Mouse (Mus musculus) cerebellum, postnatal 36 days (tissue): ENCODE results near the gene Ablim1.
A peak's percentile ranks its signal among the peaks of the same experiment; 100 is the strongest.

Source experiments
- DNase-seq, 2 experiments: peaks; one replicate each; pipeline ENCODE4 v3.0.0; 2021 to 2022; ENCODE audit warnings: mixed read lengths in 2 of 2

The Ablim1 gene

GRCm38 (mm10) chr19:57095340-57095739 lies 219.4 kb downstream of the Ablim1 start:
- DNase-seq = no peak

DNA sequence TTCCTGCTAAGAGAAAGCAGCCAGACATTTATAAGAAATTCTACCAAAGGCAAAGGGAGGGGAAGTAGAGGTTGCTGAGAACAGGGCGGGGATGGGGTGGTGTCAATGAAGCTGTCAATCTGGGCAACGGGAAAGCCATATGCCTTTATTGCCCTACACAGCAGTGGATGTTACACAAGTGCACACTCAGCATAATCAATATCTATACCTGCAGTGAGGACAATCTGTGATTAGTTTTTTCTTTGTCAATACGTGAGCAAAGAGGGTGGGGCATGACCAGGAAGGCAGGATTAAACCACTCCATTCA lies 221.1 kb downstream of the Ablim1 start:
- DNase-seq = no peak

- no peak for DNase-seq
Measured at GRCm38 (mm10) chr19:57092958-57093697, 221.6 kb downstream of the Ablim1 start.

DNA sequence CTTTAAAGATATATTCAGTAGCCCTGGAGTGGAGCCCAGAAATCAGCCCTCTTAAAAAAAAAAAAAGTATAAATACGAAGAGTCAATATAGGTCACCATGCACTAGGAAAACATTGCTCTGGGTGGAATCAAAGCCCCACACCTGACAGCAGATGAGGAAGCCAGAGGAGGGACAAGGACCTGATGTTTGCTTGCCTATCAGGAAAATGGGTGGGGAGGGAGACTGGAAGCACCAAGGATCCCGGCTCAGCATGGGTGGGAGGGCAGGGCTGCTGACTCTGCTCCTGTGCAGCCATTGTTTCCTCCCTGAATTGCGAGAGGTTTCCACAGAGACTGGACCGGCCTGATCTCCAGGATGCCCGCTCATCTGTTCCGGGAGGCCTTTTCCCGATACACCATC lies 223.4 kb downstream of the Ablim1 start:
- DNase-seq = no peak

- DNase-seq = no peak
Measured at GRCm38 (mm10) chr19:57088804-57089369, 225.8 kb downstream of the Ablim1 start.

DNA sequence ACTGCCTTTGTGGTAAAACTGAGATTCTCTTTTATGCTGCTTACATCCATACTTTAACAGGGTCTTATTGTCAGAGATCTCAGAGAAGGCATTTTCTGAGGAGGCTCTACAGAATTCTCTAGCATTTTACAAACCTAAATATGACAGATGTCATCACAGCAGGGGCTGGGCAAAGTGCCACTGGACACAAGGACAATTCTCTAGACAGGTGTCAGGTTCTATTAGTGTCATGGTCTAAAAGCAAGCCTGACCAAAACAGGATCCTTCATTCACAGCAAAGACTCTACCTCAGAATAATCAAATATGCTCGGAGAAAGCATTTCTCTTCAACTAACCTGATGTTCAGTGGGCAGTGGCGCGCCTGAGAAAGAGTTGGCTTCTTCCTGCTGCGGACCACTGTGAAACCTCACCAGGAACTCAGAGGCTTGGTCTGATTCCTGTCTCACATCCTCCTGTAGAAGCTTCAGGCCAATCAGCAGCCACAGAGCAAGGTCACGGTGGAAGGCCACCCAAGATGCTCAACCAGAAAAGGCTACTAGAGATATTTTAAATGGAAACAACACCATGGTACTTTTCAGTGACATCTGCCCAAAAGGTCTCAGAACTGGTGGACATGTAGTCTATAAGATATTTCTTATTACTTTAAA lies 230.1 kb downstream of the Ablim1 start:
- DNase-seq = peak; percentile 99 to 100

GRCm38 (mm10) chr19:57083887-57084286 lies 230.8 kb downstream of the Ablim1 start:
- no peak for DNase-seq

DNA sequence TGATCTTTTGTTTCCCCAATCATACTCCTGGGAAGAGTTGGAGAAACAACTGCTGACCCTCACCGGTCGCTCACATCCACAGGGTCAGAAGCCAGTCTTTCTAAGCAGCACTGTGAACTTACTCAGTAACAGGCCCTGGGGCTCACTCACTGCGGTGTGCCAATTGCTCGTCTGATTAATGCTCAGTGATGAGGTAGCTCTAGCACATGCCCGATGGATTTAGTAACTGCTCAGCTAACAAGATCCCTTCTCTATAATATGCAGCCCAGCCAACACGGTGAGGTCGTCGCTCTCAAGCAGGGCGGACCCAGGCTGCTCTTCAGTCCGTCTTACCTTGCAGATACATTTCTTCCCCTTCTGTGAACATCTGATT lies 231.6 kb downstream of the Ablim1 start:
- DNase-seq = no peak

- no peak for DNase-seq
Measured at GRCm38 (mm10) chr19:57082454-57083182, 232.1 kb downstream of the Ablim1 start.

DNA sequence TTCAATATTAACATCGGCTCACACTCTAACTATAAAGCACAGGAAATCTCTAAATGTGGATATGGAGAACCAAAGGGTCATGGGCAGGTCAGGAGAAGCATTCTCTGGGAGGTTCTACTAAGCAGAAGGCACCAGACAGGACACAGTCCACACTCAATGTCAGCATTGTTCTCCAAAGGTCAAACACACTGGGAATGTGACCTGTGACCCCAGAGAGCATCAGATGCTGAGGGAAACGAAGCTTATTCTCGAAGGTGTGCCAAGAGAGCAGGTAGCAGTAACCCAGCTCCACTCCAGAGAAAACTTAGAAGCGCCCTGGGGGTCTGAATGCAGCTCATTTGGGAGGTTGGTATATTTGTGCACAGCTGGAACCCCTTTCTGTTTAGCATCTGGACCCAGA lies 233.2 kb downstream of the Ablim1 start:
- no peak for DNase-seq

GRCm38 (mm10) chr19:57079606-57079981 lies 235.1 kb downstream of the Ablim1 start:
- DNase-seq = no peak

- no peak for DNase-seq
Measured at GRCm38 (mm10) chr19:57078867-57079605, 235.7 kb downstream of the Ablim1 start.

GRCm38 (mm10) chr19:57077826-57078699 lies 236.7 kb downstream of the Ablim1 start:
- peak; percentile 39 to 65 for DNase-seq

GRCm38 (mm10) chr19:57073450-57073849 lies 241.3 kb downstream of the Ablim1 start:
- DNase-seq = no peak

DNA sequence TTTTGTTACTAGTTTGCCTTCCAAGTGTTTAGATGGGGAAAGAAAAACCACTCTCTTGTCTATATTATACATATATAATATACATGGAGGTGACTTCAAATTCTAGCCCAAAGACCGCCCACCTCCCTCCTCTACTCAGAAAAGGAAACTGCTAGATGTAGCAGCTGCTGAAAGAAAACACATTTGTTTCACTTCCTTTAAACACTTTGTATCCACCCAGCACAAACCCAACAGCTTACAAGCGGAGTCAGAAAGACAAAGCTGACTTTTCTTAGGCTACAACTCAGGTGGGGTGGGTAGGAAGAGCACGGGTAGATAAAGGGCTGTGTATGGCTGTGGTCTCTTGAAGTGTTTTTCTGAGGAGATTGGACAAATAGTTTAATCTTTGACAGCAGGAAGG lies 242.0 kb downstream of the Ablim1 start:
- DNase-seq = no peak

DNA sequence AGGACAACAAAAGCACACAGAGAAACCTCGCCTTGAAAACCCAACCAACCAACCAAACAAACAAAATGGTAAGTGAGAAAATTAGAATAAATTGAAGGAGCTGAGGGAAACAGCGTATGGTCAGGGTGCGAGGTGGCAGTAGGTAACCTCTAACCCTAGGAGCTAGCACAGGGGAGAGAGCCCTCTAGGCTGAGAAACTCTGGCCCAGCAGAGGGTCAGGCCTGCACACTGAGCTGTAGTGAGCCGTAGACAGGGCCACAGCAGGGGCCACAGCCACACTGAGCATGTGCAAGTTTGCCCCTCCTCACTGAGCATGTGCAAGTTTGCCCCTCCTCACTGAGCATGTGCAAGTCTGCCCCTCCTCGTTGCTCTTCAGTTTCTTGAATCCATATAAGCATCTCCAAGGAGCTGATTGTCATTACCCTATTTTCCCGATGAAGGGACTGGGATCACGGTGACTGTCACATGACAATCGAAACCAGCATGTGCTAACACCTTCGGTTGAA lies 247.6 kb downstream of the Ablim1 start:
- DNase-seq = no peak

DNA sequence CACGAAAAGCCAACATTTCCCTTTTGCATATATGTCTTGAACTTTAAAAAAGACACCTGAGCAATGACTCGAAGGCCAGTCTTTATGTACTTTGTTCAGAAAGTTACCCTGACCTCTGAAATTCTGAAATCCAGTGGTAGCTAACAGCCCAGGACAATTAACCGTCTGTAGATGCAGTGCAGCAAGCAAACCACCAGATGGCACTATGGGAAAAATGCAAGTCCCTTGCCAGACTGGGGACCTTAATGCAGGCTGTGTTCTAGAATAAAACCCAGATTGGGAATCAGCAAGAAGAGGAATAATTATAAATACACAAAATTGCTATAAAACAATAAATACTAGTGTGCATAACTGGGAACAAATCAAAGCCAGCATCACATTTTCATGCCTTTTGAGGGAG lies 248.4 kb downstream of the Ablim1 start:
- DNase-seq = peak; percentile 69 to 79

GRCm38 (mm10) chr19:57062746-57063145 lies 252.0 kb downstream of the Ablim1 start:
- no peak for DNase-seq

DNA sequence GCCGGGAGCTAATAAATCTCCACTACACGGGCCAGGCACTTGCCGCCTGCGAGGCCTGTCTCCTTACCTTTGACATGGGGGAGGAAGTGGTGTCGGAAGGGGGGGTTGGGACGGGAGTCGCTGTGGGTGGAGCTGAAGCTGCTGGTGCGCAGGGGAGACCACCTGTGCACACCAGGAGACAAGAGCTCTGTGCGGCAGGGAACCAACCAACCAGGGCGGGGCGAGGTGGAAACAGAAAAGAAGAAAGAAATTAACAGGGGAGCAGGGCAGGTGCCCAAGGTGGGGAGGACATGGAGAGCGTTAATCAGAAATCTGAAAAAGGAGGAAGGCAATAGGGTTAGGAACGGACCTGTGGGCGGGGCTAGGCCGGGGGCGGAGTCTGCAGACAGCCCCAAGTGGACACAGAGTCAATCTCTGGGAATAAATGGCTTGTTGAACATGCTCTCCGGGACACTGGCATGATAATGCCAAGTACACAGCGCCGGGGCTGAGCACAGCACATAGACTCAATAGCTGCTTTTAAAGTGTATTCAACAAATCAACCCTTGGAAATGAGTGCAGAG lies 255.6 kb downstream of the Ablim1 start:
- DNase-seq = no peak

DNA sequence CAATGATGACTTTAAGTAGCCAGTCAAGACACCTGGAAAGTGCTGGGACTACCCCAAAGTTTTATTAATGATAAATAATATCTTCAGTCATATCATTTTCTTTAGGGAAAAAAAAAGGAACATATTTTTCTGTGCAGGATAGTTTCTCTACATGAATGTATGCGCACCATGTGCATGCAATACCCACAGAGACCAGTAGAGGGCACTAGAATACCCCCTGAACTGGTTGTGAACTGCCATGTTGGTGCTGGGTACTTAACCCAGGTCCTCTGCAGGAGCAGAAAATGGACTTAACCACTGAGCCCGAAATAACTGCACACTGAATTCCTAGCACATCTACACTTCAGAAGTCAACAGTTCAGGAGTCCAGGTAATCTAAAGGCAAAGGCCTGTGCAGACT lies 257.2 kb downstream of the Ablim1 start:
- DNase-seq = no peak
